Mouse (Mus musculus) A20 (cell line): ENCODE measurements around the gene Selenoh.
"Not testable (repeated sequence)": the region's sequence is repeated elsewhere in the genome, so short reads cannot be mapped to it uniquely, and the experiment has no call there.

Experiments used
- DNase-seq: peaks from one replicate; pipeline ENCODE4 v3.0.0-alpha.2; 2011; ENCODE audit warnings: low read depth, low spot score

Selenoh gene

GRCm38 (mm10) chr2:84671535-84671934, 965 bp upstream of the Selenoh start:
- not testable (repeated sequence) for DNase-seq

GRCm38 (mm10) chr2:84669828-84670568, 572 bp downstream of the Selenoh start:
- no peak for DNase-seq

- DNase-seq: no peak
These were observed 4.5 kb downstream of the Selenoh start for GRCm38 (mm10) chr2:84666081-84666480.

- peak; percentile 79 for DNase-seq
These were observed 7.7 kb downstream of the Selenoh start for GRCm38 (mm10) chr2:84662866-84663265.

GRCm38 (mm10) chr2:84660253-84660652, 10.3 kb downstream of the Selenoh start:
- peak; percentile 79 for DNase-seq

- DNase-seq: no peak
These were observed 11.8 kb downstream of the Selenoh start, which contains the start of gene Btbd18 for GRCm38 (mm10) chr2:84658806-84659205. TSS of gene Btbd18 (plus strand) at chr2:84659079.

GRCm38 (mm10) chr2:84655864-84656263, 14.7 kb downstream of the Selenoh start:
- DNase-seq: peak; percentile 68

- DNase-seq: peak; percentile 28
These were observed 17.2 kb downstream of the Selenoh start for GRCm38 (mm10) chr2:84653354-84653753.

- no peak for DNase-seq
These were observed 19.9 kb downstream of the Selenoh start, which contains the start of gene Ctnnd1 for GRCm38 (mm10) chr2:84650464-84651195. TSS of gene Ctnnd1 (minus strand) at chr2:84650765.

- DNase-seq: no peak
These were observed 20.9 kb downstream of the Selenoh start for GRCm38 (mm10) chr2:84649674-84650073.

- no peak for DNase-seq
These were observed 22.2 kb downstream of the Selenoh start for GRCm38 (mm10) chr2:84648369-84648768.

- DNase-seq: no peak
These were observed 23.5 kb downstream of the Selenoh start for GRCm38 (mm10) chr2:84647051-84647568.

- no peak for DNase-seq
These were observed 24.4 kb downstream of the Selenoh start for GRCm38 (mm10) chr2:84646138-84646537.

- DNase-seq: no peak
These were observed 29.7 kb downstream of the Selenoh start for GRCm38 (mm10) chr2:84640833-84641232.

- DNase-seq: no peak
These were observed 31.9 kb downstream of the Selenoh start for GRCm38 (mm10) chr2:84638428-84639220.

- no peak for DNase-seq
These were observed 33.0 kb downstream of the Selenoh start for GRCm38 (mm10) chr2:84637452-84638165.

GRCm38 (mm10) chr2:84636231-84636741, 34.3 kb downstream of the Selenoh start:
- no peak for DNase-seq

- no peak for DNase-seq
These were observed 35.0 kb downstream of the Selenoh start for GRCm38 (mm10) chr2:84635611-84636010.

GRCm38 (mm10) chr2:84634934-84635482, 35.6 kb downstream of the Selenoh start:
- DNase-seq: no peak

- DNase-seq: no peak
These were observed 36.6 kb downstream of the Selenoh start for GRCm38 (mm10) chr2:84634006-84634405.

GRCm38 (mm10) chr2:84632999-84633398, 37.6 kb downstream of the Selenoh start:
- DNase-seq: no peak
